Mouse (Mus musculus) heart, postnatal 14 days (tissue): Measurements from ENCODE around the gene Pcbp2. TPM values are rescaled to one million over a fixed set of nuclear protein-coding genes. Genes with fewer than 3 reads are reported as not detected.

Experiments
- DNase-seq, 2 experiments: peaks; one replicate each; pipeline ENCODE4 v3.0.0; 2021 to 2022
- intact Hi-C: fragments of 180-260 bp; cut with DNase I; formaldehyde crosslinking; loops from one replicate; pipeline ENCODE4 v1.15.1; 2025
- total RNA-seq, 2 experiments: library from RNA; stranded (reverse); gene quantifications; 2 replicates each; pipeline ENCODE4 v1.2.3; 2021

Gene Pcbp2
- total RNA-seq, 2 experiments from 2014 or later, result 479 to 482 TPM

DNA sequence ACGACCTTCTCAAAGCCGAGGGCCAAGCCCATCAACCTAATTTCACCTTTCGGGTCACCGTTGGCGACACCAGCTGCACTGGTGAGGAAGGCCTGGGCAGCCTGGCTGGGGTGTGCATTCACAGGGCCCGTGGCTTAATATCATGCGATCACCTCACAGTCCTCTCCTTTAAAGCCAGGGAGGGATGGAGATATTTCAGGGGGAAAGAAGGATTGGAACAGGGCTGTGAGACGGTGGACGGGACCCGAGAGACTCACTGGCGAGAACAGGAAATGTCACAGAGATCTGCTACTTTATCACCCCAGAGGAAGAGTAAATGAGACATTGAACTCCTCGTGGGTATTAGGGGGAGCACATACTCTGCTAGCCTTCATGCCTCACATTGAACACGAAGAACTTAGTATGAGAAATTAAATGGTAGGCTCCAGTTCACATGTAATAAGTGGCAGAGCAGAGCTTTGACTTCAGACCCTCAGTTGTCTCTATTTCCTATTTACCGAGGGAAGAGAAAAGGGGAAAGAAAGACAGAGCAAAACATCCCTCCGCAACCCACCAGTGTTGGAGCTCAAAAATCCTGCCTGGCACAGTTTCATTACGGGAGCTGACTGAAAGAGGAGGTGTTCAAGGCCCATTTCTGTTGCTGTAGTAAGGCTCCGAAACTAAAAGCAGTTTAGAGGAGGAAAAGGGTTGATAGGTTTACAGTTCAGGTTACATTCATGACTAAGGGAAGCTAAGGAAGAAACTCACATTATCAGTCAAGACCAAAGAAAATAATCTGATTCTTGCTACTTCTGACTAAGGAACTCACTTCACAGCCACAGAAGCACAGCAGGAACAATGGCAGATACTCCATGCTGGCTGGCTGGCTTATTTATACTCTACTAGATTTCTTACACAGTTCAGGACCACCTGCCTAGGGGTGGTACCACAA lies 49.1 kb downstream of the Pcbp2 start:
- no peak for DNase-seq
- intact Hi-C loops, result loop anchor here (10.0 kb wide), 1 partner anchor 135 kb away; no protein-coding TSS in a partner anchor

DNA sequence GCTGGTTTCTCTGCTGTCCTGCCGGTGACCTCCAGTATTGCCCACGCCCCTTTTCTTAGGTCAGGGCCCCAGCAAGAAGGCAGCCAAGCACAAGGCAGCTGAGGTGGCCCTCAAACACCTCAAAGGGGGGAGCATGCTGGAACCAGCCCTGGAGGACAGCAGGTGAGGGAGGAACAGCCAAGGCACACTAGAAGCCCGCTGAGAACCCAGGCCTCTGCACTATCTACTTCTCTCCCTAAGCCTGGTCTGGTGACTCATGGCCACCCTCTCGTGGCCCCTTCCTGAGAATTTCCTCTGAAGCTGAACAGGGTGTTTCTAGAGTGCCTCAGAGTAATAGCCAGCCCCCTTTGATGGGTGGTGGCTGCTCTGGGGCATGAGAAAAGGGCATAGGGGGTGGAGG lies 50.1 kb downstream of the Pcbp2 start:
- intact Hi-C loops, result loop anchor here (10.0 kb wide), 1 partner anchor 136 kb away; no protein-coding TSS in a partner anchor
- DNase-seq, result no peak

DNA sequence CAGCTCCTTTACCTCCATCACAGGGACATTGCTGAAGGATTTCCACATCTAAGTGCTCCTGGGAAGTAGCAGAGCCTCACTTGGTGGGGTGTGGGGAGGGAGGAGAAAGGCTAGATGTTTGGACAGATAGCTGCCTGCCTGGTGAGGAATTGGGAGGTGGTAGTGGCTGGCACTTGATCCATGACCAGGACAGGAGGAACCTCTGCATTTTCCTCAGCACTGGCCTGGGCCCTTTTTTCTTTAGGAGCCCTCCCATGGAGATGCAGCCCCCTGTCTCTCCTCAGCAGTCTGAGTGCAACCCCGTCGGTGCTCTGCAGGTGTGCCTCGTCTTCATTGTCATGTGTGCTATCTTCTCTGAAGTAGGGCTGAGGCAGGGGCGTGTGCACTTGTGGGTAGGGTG lies 51.1 kb downstream of the Pcbp2 start:
- intact Hi-C loops, result loop anchor here (10.0 kb wide), 1 partner anchor 137 kb away; no protein-coding TSS in a partner anchor
- no peak for DNase-seq

DNA sequence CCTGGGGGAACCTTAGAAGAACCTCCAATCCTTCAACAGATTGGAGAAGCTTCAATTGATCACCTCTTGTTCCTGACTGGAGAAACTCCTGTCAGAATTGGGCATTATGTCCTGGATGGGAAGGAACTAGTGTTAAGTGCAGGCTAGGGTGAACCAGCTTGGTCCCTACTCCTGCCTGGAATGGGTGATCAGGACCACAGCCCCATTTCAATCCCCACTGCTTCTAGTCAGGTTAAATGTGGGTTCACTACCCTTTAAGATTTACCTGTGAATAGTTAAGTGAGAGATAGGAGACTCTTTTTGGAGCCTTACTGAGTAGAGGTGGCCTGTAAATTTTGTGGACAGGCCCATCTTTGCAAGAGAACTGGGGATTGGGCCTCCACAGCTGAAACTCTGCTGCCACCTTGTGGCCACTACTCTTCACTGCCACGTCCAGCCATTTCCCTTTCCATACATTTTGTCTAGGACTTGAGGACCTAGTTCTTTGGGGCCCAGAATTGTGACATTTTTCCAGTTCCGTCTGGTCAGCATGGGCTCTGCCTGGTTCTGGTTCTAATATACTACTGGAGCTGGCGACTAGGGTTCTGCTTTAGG lies 54.6 kb downstream of the Pcbp2 start, which contains the start of gene Npff:
Npff (minus strand) TSS at position 51 of the 594 bp plus-strand sequence.
- DNase-seq, result peak; percentile 77 to 84
- intact Hi-C loops, result loop anchor here (5.0 to 10.0 kb wide), 3 partner anchors 140 to 1908 kb away; partner anchors contain the start of gene Dazap2

DNA sequence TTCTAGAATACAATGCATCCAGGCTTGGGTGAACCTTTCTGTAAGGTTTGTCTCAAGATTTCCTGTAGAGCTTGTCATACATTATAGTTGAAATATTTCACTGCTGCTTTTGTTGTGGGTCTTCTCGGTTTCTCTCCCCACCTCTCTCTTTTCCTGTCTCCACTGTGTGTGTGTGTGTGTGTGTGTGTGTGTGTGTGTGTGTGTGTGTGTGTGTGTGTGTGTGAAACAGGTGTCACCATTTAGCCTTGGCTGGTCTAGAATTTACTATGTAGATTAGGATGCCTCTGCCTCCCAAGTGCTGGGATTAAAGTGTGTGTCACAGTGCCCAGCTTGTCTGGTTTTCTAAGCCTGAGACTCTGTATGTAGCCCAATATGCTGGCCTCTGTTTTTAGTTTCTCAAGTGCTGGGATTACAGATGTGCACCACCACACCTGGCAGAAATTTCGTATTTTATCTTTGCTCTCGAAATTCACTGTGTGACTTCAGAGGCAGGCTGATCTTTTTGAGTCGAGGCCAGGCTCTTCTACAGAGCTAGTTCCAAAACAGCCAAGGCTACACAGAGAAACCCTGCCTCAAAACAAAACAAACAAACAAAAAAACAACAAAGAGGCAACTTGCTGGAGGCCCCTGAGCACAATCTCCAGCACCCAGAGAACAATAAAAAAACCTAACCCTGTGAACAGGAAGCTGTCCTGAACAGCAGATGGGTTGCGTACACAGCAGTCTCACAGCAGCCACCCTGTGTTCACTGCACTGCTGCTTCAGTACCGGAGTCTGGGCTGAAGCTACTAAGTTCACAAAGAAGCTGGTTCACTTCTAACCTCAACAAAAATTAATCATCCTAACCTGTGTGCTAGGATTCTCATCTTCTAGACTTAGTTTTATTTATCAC lies 56.0 kb downstream of the Pcbp2 start:
- no peak for DNase-seq
- intact Hi-C loops, result loop anchor here (5.0 to 10.0 kb wide), 3 partner anchors 141 to 1909 kb away; partner anchors contain the start of gene Dazap2

DNA sequence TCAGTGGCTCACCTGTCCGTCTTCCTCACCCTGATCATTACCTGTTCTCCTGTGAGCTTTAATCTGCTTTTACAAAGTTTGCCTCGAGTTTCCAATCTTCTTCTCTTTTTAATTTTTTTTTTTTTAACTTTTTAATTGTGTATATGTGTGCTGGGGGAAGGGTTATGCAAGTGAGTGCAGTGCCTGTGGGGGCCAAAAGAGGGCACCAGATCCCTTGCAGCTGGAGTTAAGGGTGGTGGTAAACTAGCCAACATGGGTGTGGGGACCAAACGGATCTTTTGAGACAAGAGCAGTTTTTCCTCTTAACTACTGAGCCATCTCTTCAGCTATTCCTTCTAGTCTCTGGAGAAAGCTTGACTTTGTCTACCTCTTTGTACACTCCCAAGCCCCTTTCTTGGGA lies 57.6 kb downstream of the Pcbp2 start:
- intact Hi-C loops, result loop anchor here (5.0 to 10.0 kb wide), 3 partner anchors 139 to 1911 kb away; partner anchors contain the start of gene Dazap2
- DNase-seq, result no peak

DNA sequence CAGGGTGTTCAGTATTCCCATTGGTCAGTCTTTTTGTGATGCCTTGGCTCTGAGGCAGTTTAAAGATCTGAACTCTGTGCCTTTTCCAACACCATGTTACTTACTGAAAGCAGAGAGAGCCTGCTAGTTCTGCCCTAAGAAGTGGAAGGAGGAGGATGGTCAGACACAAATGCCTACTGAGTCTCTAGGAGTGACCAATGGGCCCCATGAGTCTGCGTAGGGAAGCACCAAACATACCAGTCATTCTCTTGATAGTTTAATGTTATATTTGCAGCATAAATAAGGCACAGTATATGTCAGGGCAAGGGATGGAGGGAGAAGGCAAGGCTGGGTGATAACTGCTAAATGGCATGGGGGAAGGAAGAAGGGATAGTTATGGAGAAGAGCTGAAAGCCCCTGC lies 58.1 kb downstream of the Pcbp2 start:
- intact Hi-C loops, result loop anchor here (5.0 to 10.0 kb wide), 3 partner anchors 139 to 1911 kb away; partner anchors contain the start of gene Dazap2

DNA sequence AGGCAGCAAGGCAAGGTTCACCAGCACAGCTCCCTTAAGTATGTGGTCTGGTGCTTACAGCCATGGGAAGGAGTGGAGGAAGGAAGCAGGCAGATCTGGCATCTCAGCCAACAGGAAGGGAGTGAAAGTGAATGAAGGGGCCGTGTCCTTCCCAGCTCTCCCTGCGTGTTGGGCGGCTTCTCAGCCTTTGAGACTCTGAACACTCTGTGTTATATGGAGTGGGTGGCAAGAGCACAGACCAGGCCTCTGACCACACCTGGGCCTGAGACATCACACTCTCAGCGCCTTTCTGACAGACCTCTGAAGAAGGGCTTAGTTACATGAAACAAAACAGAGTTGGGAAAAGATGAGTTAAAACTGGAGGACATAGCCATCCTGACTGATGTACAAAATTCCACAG lies 60.2 kb downstream of the Pcbp2 start:
- intact Hi-C loops, result no loop called here

More for the DNA sequence above, 58.1 kb downstream of the Pcbp2 start:
- DNase-seq, result no peak

DNA sequence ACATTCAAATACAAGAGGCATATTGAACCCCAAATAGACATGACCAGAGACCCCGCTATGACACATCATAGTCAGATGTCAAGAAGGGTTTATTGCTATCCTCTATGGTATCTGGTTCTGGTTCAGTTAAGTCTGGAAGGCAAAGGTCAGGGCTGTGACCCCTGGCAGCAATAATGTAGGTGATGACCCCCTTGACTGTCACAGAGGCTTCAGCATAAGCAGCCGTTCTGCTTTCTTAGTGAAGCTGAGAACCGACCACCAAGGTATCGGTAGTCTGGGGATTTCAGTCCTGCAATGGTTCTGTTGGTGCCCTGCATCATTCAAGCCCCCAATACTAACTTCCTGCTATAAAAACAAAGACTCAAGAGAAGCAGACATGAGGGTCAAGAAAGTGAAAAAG lies 61.2 kb downstream of the Pcbp2 start:
- DNase-seq, result no peak
- intact Hi-C loops, result no loop called here

More for the DNA sequence above, 60.2 kb downstream of the Pcbp2 start:
- DNase-seq, result no peak

DNA sequence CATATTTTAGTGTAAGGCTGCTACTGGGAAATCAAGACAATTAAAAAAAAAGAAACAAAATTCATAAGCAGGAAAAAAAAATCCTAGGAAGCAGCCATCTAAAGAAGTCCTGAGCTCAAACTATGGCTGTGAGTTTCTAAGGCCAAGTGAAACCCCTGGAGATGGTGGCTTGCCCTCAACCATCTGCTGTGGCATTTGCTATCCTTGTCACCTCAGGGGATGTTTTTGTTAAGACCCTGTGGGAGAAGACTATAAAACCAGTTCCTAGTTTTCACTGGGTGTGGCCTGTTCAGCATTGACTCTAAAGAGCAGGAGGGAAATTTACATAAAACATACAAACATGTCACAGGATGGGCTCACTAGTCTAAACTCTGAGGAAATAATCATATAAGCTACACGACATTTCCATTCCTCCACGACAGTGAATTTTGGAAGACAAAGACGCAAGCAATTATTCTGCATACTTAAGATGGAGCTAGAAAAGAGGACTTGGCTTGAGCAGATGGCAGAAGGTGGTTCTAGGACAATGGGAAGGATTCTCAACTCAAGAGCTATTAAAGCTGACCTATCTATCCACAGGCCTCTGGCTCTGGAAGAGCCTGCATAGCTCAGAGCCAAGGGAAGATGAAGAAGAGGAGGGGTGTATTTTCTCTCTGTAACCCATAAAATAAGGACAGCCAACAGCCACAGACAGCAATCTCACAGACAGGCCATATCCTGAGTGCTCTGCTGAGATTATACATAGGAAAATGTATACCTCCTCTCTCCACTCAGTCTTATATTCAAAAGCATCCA lies 62.0 kb downstream of the Pcbp2 start:
- no peak for DNase-seq
- intact Hi-C loops, result no loop called here

DNA sequence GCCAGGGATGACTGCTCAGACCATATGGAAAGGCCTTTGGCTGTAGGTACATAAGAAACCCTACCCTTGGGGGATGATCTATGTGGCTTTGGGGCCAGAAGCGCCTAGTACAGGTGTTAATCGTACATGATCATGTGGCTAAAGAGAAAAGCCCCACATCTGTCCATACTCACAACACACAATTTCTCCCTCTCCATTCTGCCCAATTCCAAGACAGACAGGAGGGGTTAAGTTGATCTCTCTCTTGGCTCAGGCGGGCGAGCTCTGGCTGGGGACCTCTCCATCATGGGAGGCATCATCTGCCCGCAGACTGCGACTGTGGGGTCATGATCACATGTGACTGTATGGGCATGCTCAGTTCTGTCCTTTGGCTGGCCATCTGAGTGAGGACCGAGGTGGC lies 63.6 kb downstream of the Pcbp2 start:
- intact Hi-C loops, result no loop called here
- DNase-seq, result no peak

DNA sequence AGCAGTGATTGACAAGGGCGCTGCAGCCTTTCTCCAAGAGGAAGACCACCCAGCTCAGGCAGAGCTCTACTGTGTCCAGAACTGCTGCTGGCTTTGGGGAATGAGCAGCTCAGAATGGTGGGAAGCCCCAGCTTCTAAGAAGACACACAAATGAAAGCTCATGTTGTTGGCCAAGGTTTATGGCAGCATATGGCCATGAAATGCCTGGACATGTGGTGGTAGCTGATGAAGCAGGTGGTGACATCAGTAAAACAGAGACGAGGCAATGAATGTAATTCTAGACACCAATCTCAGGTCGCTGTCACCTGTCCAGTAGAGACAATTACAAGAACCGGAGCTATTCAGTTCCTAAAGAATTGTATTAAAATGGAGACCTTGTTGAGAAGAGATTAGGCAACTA lies 74.5 kb downstream of the Pcbp2 start:
- no peak for DNase-seq
- intact Hi-C loops, result no loop called here

DNA sequence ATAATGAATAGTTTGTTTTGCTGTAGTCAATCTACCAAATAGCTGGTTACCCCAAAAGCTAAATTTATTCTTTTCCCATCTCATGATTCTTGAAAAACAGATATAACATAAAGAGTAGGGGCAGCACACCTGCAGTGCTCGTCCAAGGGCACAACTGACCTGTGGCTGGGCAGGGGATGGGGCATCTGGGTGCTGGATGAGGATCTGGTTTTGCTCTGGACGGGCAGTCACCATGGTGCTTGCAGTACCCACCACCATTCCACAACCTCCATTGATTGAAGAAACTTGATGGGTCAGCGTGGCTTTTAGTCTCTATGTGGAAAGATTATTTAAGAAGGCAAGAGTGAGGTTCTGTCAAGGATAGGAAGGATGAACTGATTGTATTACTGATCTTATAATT lies 75.9 kb downstream of the Pcbp2 start:
- DNase-seq, result no peak
- intact Hi-C loops, result no loop called here

DNA sequence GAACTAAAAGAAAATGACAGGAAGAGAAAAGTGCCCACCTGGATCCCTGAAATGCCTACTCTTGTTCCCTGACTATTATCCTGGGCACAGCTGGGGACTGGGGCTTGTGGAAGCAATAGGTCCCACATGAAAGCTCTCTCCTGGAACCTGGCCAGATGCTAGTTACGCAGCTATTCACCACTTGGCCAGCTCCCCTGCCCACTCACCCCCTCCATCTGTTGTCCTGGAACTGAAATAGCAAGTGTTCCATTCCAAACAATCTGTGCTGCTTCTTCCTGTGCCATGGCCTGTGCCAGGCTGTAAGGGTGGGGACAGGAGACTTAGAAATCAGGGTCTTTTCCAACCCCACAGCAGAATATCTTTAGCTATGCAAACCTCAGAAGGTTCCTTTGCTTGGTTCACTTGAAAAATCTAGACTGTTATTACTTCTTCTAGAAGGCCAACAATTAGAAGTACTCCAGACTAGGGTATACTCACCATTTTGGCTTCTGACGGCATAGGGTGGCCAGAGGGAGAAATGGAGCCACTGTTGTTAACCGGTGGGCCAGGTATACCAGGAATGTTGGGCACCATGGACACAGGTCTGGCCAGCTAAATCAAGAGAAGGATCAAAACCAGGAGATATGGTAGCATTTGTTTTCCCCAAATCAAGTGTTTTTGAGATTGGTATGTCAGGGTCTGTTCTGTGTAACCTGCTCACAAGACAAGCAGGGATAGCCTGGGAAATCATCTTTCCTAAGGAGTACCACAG lies 76.5 kb downstream of the Pcbp2 start:
- intact Hi-C loops, result no loop called here
- peak; percentile 62 to 75 for DNase-seq

DNA sequence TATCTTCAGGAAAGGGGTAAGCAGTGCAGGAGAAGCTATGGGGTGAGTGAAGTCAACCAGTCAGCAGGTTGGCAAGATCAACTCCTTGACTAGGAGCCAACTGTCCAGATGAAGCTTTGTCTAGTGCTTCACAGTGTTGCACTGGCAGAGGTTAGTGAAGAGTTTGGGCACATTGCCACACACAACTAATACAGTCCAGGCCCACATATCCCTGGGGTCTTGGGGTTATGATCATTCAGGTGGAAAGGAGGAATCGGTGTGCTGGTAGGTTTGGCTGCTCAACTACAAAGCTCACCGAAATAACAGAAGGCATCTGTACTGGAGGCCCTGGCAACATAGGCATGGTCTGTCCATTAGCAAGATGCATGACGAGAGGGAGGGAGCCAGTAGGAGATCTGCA lies 77.1 kb downstream of the Pcbp2 start:
- intact Hi-C loops, result no loop called here
- DNase-seq, result peak in 1 of 2 experiments; percentile 42
